Mouse (Mus musculus) cerebellum, postnatal 36 days (tissue): ENCODE data around the gene H1f0.

Source experiments
- DNase-seq, 2 experiments: peaks; one replicate each; pipeline ENCODE4 v3.0.0; 2021 to 2022; ENCODE audit warnings: mixed read lengths in 2 of 2

H1f0 gene

DNA sequence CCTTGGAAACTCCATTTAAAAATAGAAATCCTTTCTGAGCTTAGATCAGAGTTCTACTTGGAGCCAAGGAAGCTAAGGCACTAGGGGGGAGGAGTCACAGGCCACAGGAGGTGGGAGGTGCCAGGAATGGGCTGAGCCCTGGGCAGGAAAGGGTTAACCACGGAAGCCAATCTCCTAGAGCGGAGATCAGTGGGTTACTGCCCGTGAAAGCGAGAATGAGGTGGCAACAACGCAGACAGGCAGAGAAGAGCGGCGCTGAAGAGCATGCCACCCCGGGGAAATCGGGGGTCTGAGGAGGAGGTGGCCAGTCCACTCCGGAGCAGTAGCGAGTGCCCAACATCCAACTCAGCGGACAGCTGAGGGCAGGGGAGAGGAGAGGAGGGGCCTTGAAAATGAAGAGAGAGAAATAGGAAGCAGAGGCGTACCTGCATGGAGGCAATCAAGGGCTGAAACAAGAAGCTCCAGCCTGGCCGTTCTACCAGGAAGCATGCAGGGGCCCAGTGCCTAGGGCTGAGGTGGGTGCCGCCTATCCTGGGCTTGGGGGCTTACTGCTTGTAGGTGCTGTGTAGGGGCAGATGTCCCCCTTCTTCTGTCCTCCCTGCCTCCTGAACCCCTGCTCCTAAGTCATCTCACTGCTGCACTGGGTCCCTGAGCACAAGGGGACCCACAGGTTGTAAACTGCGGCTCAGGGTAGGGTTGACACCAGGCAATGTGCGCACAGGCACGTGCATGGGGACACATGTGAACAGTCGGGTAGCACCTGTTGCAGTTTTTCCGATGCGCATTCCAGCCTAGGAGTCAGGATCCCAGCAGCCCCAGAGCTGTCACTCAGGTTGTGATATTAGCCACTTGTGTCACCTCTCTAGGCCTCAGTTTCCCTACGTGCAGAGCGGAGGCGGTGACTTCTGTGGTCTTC, 12.5 kb downstream of the H1f0 start:
- no peak for DNase-seq

DNA sequence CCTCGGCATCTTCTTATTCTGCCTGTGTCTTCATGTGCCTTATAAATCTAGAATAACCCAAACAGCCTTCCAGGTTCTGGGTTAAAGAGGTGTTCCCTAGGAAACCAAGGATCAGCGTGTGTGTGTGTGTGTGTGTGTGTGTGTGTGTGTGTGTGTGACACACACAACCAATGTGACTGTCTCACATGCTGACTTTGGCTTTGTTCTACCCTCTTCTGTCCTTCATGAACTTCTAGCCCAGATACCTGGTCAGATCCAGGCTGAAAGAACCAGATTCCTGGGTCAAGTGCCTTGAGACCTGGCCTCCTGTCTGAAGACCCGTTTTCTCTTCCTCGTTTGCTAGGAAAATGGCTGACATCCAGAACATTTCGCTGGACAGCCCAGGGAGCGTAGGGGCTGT, 13.3 kb downstream of the H1f0 start, which contains the start of gene Galr3:
Gene Galr3, plus strand, starts transcription at position 301 of the 400 bp plus-strand sequence.
- no peak for DNase-seq

DNA sequence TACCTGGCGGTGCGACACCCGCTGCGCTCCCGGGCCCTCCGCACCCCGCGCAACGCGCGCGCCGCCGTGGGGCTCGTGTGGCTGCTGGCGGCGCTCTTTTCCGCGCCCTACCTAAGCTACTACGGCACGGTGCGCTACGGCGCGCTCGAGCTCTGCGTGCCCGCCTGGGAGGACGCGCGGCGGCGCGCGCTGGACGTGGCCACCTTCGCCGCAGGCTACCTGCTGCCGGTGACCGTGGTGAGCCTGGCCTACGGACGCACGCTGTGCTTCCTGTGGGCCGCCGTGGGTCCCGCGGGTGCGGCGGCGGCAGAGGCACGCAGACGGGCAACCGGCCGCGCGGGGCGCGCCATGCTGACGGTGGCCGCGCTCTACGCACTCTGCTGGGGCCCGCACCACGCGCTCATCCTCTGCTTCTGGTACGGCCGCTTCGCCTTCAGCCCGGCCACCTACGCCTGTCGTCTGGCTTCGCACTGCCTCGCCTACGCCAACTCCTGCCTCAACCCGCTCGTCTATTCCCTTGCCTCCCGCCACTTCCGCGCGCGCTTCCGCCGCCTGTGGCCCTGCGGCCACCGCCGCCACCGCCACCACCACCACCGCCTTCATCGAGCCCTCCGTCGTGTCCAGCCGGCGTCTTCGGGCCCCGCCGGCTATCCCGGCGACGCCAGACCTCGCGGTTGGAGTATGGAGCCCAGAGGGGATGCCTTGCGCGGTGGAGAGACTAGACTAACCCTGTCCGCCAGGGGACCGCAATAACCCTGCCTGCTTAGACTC, 14.7 kb downstream of the H1f0 start:
- DNase-seq, result peak; percentile 43 to 52

- no peak for DNase-seq
Measured at GRCm38 (mm10) chr15:79044837-79045236, 16.6 kb downstream of the H1f0 start.

GRCm38 (mm10) chr15:79048186-79048585, 19.9 kb downstream of the H1f0 start:
- DNase-seq, result peak; percentile 30 to 37

GRCm38 (mm10) chr15:79050160-79050845, 22.1 kb downstream of the H1f0 start:
- DNase-seq, result no peak

GRCm38 (mm10) chr15:79050964-79051363, 22.7 kb downstream of the H1f0 start:
- DNase-seq, result no peak

DNA sequence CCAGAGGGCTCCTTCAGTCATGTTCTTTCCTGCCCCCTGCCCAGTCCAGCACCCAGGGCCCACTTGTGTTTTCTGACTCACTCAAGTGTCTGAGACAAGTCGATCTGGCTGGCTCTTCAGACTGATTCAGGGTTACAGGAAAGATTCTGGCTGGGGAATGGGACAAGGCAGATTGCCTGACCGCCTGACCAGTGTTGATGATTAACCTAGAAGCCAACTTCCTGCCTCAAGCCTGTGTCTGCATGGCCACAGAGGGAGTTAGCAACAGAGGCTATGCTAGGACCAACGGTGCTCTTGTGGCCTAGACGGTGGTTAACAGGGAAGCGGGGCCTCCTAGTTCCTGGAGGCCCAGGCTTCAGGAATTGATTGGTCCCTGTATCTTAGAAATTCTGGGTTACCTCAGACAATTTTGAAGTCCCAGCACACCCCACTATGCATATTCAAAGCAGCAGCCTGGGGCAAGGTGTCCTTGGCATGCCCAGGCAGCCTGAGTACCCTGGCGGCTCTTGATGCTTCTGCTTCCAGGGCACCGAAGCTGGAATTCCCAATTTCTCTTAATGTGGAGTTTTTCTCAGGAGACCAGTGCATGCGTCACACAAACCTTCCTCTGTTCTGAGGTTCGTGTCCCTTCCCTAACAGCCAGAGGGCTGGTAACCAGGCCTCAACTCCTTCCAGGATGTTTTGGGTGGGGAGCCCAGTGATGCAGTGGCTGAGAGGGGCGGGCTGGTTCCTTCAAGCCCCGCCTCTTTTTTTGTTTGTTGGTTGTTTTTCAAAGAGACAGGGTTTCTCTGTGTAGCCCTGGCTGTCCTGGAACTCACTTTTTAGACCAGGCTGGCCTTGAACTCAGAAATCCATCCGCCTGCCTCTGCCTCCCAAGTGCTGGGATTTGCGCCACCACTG, 23.5 kb downstream of the H1f0 start:
- DNase-seq, result no peak

DNA sequence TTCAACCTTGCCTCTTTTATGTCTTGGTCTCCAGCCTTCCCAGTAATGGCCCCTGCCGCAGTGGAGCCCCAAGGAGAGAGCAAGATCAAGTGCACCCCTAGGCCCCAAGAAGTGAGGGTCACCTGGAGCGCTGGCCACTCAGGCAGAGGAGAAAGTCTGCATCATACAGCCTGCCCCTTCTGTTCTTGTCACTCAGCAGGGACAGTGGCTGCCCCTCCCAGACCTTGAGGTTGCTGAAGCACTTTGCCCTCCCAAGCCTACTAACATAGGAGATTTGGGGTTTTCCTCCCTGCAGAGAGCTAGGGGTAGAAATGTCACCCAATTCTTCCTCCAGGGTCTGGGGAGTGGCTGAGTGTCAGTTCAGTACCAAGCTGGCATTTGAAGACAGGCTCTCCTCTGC, 24.1 kb downstream of the H1f0 start:
- no peak for DNase-seq

DNA sequence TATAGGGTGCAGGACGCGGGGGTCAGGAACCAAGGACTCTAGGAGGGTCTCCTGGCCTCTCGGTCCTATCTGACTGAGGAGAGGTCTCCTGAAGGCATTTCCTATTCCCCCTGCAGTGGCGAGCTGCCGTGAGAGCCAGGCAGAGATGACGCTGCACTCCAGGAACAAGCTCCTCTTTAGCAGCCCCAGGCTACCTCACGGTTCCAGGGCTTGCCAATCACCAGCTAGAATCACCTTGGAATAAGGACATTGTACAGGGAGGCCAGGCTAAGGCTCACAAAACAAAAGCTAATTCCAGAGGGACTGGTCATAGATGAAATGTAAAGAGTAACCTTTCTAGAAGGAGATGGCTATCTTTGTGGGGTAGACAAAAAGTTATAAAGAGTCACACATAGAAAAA, 28.4 kb downstream of the H1f0 start:
- no peak for DNase-seq

- no peak for DNase-seq
Measured at GRCm38 (mm10) chr15:79057850-79058249, 29.6 kb downstream of the H1f0 start.

DNA sequence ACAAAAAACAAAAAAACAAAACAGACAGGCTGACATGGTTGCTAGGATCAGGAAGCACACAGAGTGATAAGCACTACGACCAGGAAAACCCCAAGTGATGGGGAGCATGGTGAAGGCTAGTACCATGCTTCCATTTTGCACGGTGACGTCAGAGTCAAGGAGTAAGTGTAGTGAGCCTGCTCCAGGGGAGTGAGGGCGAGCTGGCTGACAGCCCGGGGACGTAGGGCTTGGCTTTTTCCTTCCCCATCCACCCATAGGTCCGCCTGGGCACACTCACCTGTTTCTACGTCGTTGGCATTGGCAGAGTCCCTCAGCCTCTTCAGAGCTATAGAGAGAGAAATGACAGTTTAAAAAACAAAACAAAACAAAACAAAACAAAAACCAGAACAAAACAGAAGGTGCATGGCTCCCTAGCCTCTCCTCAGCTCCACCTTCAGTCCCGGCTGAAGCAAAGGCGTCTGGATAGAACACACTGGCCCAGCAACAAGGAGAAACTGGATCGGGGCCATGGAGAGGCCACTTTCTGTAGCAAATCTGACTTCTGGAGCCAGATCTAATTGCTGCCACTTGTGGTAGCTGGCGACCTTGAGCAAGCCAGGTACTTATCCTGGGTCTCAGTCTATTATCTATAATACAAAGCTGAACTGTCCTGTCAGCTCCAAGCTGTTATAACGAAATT, 32.8 kb downstream of the H1f0 start:
- DNase-seq, result no peak

DNA sequence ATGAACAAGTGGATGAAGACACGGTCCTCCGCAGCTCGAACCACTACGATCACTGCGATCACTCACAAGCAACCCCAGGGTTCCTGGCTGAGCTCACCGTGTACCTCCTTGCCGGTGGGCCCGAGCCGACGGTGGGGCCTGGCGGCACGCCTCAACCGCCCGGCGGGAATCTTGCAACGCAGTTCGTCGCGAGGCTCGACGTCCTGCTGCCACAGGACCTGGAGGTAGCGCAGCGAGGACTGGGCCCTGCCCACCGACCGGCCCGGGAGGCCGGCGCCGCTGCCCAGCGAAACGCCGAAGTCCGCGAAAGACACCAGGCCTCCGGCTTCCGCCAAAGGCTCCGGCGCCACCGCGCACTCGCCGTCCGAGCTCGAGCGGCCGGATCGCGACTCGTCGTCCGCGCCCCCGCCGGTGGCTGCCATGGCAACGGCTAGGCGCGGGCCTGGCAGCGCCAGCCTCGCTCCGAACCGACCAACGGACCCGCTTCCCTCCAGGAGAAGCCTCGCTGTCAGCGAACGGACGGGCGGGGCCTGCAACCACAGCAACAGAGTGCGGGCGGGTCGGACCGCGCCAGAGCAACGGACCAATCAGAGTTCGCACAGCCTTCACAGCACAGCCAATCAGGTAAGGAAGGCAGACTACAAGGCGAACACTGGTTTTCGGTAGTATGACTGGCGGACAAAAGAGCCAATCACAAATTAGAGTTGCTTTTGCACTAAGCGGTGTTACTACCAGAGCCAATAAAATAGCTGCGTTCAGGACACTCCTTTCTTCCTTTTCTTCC, 34.3 kb downstream of the H1f0 start, which contains the start of gene Ankrd54:
Gene Ankrd54, minus strand, starts transcription at position 518 of the 784 bp plus-strand sequence.
- peak; percentile 96 for DNase-seq

DNA sequence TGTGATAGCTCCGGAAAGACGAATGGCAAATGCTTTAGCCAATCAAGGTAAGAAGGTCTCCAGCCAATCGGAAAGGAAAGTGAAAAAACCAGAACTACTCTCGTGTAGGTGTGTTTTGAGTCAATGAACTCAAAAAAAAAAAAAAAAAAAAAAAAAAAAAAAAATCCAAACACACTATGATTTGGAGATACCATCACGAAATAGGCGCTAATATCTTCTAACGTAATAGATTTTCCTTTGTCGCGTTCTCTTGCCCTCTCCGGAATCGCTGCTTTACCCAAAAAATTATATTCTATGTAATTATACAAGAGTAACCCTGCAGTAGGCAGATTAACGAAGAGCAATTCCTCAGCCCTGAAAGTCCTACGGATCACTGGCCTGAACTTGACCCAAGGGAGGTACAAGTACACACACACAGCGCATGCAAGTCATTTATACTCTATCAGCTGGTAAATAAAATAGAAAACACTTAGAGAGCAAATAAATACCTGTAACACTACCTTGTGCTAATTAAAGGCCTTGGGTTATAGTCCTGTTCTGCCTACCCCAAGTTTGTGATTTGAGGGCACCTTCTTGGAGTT, 35.0 kb downstream of the H1f0 start:
- DNase-seq, result no peak

- DNase-seq, result no peak
Measured at GRCm38 (mm10) chr15:79065086-79065770, 37.0 kb downstream of the H1f0 start.

DNA sequence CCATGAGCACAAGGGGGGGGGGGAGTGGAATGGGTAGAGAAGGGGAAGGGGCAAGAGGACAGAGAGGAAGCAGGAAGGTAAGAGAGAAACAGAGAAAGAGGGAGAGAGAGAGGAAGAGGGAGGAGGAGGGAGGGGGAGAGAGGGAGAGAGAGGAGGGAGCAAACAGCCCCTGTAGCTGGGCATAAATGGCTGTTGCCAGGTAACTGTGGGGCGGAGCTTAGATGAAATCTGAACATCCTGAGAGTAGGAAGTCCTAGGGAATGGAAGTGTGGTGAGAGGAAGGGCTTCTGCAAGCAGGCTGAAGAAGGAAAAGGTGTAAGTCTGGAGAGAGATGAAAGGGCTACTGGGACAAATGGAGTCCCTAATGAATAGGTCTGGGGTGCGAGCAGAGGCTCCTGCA, 38.0 kb downstream of the H1f0 start:
- no peak for DNase-seq

- DNase-seq, result no peak
Measured at GRCm38 (mm10) chr15:79067631-79068030, 39.4 kb downstream of the H1f0 start.

DNA sequence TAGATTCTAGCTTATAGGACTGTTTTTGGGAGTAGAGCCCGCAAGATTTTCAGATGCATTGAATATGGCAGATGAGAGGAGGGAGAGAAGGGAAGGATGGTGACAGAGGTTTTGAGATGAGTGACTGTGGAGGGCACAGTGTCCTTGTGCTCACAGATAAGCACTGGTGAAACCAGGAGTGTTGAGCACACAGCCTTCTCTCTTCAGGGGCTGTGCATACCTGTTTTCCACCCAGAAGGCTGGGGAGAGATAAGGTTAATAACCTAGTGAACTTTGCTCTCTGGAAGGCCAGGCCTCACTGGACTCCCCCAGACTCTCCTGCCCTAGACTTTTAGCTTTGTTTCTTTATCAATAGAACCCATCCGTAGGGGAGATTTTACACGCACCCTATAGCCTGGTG, 40.2 kb downstream of the H1f0 start:
- no peak for DNase-seq
